Mouse (Mus musculus) gastrocnemius, postnatal 36 days (tissue): ENCODE data around the gene Sh3rf1. TPM values are rescaled to one million over a fixed set of nuclear protein-coding genes. Genes with fewer than 3 reads are reported as not detected.
A peak's percentile ranks its signal among the peaks of the same experiment; 100 is the strongest.

Experiments
- DNase-seq, 2 experiments: peaks; one replicate each; pipeline ENCODE4 v3.0.0; 2022
- intact Hi-C: fragments of 180-260 bp; cut with DNase I; formaldehyde crosslinking; loops from one replicate; pipeline ENCODE4 v1.15.1; 2025
- total RNA-seq, 2 experiments: library from RNA; stranded (reverse); gene quantifications; 2 replicates each; pipeline ENCODE4 v1.2.3; 2021

The Sh3rf1 gene
- total RNA-seq, 2 experiments from 2014 or later: 1.7 to 2.2 TPM

- no peak for DNase-seq
- intact Hi-C loops: no loop called here
Observed at GRCm38 (mm10) chr8:61217426-61217825, 6.2 kb upstream of the Sh3rf1 start.

- intact Hi-C loops: no loop called here
- DNase-seq: no peak
Observed at GRCm38 (mm10) chr8:61218439-61218838, 5.2 kb upstream of the Sh3rf1 start.

GRCm38 (mm10) chr8:61223283-61223682 lies 389 bp upstream of the Sh3rf1 start:
- no peak for DNase-seq
- intact Hi-C loops: no loop called here

GRCm38 (mm10) chr8:61224380-61225092 lies 864 bp downstream of the Sh3rf1 start:
- intact Hi-C loops: loop anchor here (5.0 kb wide), 1 partner anchor 258 kb away; no protein-coding TSS in a partner anchor
- peak; percentile 7 to 46 for DNase-seq

- DNase-seq: no peak
- intact Hi-C loops: loop anchor here (5.0 kb wide), 1 partner anchor 257 kb away; no protein-coding TSS in a partner anchor
Observed at GRCm38 (mm10) chr8:61225581-61226395, 2.1 kb downstream of the Sh3rf1 start.

GRCm38 (mm10) chr8:61226632-61227031 lies 3.0 kb downstream of the Sh3rf1 start:
- no peak for DNase-seq
- intact Hi-C loops: loop anchor here (5.0 kb wide), 1 partner anchor 256 kb away; no protein-coding TSS in a partner anchor

- no peak for DNase-seq
- intact Hi-C loops: loop anchor here (5.0 kb wide), 1 partner anchor 254 kb away; no protein-coding TSS in a partner anchor
Observed at GRCm38 (mm10) chr8:61228678-61229077, 5.0 kb downstream of the Sh3rf1 start.

GRCm38 (mm10) chr8:61229511-61230195 lies 6.0 kb downstream of the Sh3rf1 start:
- intact Hi-C loops: loop anchor here (5.0 kb wide), 1 partner anchor 253 kb away; no protein-coding TSS in a partner anchor
- no peak for DNase-seq

GRCm38 (mm10) chr8:61230881-61231755 lies 7.4 kb downstream of the Sh3rf1 start:
- DNase-seq: no peak
- intact Hi-C loops: no loop called here

- no peak for DNase-seq
Observed at GRCm38 (mm10) chr8:61235499-61235898, 11.8 kb downstream of the Sh3rf1 start.

GRCm38 (mm10) chr8:61236506-61237268 lies 13.0 kb downstream of the Sh3rf1 start:
- DNase-seq: no peak
- intact Hi-C loops: no loop called here

More at GRCm38 (mm10) chr8:61235499-61235898, 11.8 kb downstream of the Sh3rf1 start:
- intact Hi-C loops: no loop called here

- intact Hi-C loops: no loop called here
- DNase-seq: no peak
Observed at GRCm38 (mm10) chr8:61239576-61239975, 15.9 kb downstream of the Sh3rf1 start.

GRCm38 (mm10) chr8:61241229-61241628 lies 17.6 kb downstream of the Sh3rf1 start:
- DNase-seq: no peak
- intact Hi-C loops: no loop called here

GRCm38 (mm10) chr8:61242896-61243295 lies 19.2 kb downstream of the Sh3rf1 start:
- intact Hi-C loops: no loop called here
- DNase-seq: no peak

- intact Hi-C loops: no loop called here
- no peak for DNase-seq
Observed at GRCm38 (mm10) chr8:61243491-61243890, 19.8 kb downstream of the Sh3rf1 start.

GRCm38 (mm10) chr8:61244157-61244556 lies 20.5 kb downstream of the Sh3rf1 start:
- intact Hi-C loops: no loop called here
- no peak for DNase-seq

- DNase-seq: no peak
- intact Hi-C loops: no loop called here
Observed at GRCm38 (mm10) chr8:61247270-61248025, 23.8 kb downstream of the Sh3rf1 start.

- intact Hi-C loops: no loop called here
- DNase-seq: no peak
Observed at GRCm38 (mm10) chr8:61249511-61249910, 25.8 kb downstream of the Sh3rf1 start.
